ENCODE assay signal across 1 mouse cellular context in the genomic region with DNA sequence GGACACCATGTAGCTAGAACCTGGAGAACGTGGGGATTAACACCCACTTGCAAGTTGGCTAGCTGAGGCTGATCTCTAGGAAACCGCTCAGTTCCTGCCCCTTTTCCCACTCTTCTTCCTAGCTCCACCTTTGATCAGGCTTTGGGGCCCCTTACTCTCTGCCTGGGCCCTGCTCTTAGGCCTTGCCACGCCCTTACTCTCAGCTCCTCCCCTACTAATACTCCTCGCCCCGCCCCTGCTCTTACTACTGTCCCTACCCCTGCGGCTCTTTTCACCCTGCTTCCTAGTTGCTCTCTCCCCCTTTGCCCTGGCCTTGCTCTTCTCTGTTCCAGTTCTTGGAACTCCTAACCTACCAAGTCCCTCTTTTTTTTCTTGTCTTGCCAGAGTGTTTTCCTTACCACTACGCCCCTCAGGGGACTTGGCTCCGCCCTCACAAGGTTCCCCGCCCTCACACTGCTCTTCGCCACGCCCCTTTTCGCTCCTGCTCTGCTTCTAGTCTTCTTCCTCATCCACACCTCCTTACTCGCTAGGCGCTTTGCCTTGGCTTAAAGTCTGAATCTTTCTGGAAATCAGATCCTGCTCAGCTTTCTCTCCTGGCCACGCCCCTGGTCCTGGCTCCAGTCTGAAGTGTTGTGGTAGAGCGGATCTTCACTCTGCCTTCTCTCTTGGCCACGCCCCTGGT.
TF ChIP-seq lines count a peak whose summit lies in the region.

No protein-coding gene starts in this region.

TF ChIP-seq in ES-E14, 5 proteins besides CTCF, POLR2A, EP300 and RAD21:
- 0 out of 2 replicates have a peak, but pooled peaks have one; percentile 35 for TF ChIP-seq ZNF384 (IDR thresholded peaks at IDR 0.05; ENCODE audit: low read depth, low read length)
